In the genomic region with DNA sequence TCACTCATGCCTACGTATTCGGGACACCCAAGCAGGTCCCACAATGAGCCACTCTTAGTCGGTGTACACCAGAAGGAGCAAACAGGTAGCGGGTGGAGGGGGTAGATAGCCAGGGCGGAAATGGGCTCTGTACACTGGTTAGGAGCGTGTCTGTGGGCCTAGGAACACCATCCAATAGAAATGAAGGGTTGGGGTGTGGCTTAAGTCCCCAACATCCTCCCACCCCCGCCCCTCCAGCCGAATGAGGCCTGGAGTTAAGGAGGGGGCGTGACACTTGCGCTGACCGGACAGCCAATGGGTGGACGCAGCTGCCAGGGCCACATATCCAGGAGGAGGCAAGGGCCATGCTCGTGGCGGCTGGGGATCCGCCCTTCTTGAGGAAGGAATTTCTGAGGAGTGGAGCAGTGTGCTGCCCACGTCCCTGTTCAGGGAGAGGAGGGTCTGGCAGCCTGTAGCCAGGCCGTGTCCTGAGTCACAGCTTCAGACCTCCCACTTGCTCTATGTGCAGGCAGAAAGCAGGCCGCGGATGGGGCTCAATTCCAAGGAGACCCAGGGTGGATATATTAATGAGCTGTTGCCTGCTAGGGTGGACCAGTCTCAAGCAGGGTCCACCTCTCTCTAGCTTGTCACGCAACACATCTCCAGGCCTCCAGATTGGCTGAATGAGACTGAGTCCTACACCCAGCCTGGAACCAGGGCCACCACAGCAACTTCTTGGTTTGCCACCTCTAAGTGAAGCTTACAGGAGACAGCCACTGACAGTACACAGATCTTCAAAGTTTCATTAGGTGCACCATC, we compare ENCODE assay signal across 8 mouse cellular contexts. TPM values are rescaled to one million over a fixed set of nuclear protein-coding genes. Genes with fewer than 3 reads are reported as not detected.
A peak's percentile ranks its signal among the peaks of the same experiment; 100 is the strongest.
DNase-seq lines count a peak whose midpoint lies in the region; ATAC-seq and TF ChIP-seq lines count a peak whose summit lies in the region.

No protein-coding gene starts in this region.

- no peak overlapping the region for H3K27ac ChIP-seq in ES-Bruce4 (ENCODE audit: insufficient read depth, low read length)
- H3K27ac ChIP-seq in hindbrain, embryonic 11.5 days (ENCODE audit: low read depth, low read length): no peak overlapping the region
- H3K27ac ChIP-seq in limb, embryonic 15.5 days: peak overlapping the region; percentile 79
- H3K27ac ChIP-seq in midbrain, embryonic 15.5 days: no peak overlapping the region

- H3K9me3 ChIP-seq in ES-Bruce4 (replicated peaks; ENCODE audit: control insufficient read depth, insufficient read depth, low read length, poor library complexity, severe bottlenecking): no peaks in the 10 kb centered on the region
- no peaks in the 10 kb centered on the region for H3K9me3 ChIP-seq in hindbrain, embryonic 11.5 days (ENCODE audit: control insufficient read depth, low read length)
- no peaks in the 10 kb centered on the region for H3K9me3 ChIP-seq in limb, embryonic 15.5 days
- no peaks in the 10 kb centered on the region for H3K9me3 ChIP-seq in midbrain, embryonic 15.5 days

- TF ChIP-seq POLR2A in ES-Bruce4 (IDR thresholded peaks at IDR 0.05; ENCODE audit: insufficient read depth, low read length): peak; percentile 7

- peak overlapping the region; percentile 48 for H3K4me2 ChIP-seq in hindbrain, embryonic 11.5 days (replicated peaks; ENCODE audit: low read depth, low read length)
- H3K4me2 ChIP-seq in limb, embryonic 15.5 days: peak overlapping the region; percentile 40
- H3K4me2 ChIP-seq in midbrain, embryonic 15.5 days: peak overlapping the region; percentile 52

- TF ChIP-seq EP300 in ES-Bruce4 (IDR thresholded peaks at IDR 0.05; ENCODE audit: insufficient read depth, low read depth, low read length): no peak

- no peak overlapping the region for H3K9ac ChIP-seq in ES-Bruce4 (ENCODE audit: low read depth, poor library complexity, severe bottlenecking)
- H3K9ac ChIP-seq in hindbrain, embryonic 11.5 days (ENCODE audit: low read depth, low read length): no peak overlapping the region
- H3K9ac ChIP-seq in limb, embryonic 15.5 days: no peak overlapping the region
- no peak overlapping the region for H3K9ac ChIP-seq in midbrain, embryonic 15.5 days

- DNase-seq in cerebellum, adult 9-10 months: peak; percentile 90
- peak; percentile 78 for DNase-seq in forelimb bud, embryonic 11.5 days (ENCODE audit: low read depth, low spot score)
- DNase-seq in hindbrain, embryonic 11.5 days (ENCODE audit: low spot score): peak; percentile 78
- no peak for DNase-seq in frontal cortex, adult 2 months (ENCODE audit: extremely low spot score in 1 of 2, low spot score in 1 of 2)
- DNase-seq in spleen, postnatal 14 days (ENCODE audit: low spot score in 2 of 2): no peak

- peak; percentile 92 for ATAC-seq in hindbrain, embryonic 11.5 days (ENCODE audit: low FRiP score)
- peak; percentile 81 for ATAC-seq in limb, embryonic 15.5 days (ENCODE audit: insufficient number of reproducible peaks, low FRiP score, low TSS enrichment, low read depth)
- ATAC-seq in midbrain, embryonic 15.5 days (replicated peaks): peak; percentile 86

- 7% methylated on average over 20 of the region's 20 CpGs for WGBS in hindbrain, embryonic 11.5 days
- 6% methylated on average over 20 of the region's 20 CpGs for WGBS in limb, embryonic 15.5 days
- WGBS in midbrain, embryonic 15.5 days: 7% methylated on average over 20 of the region's 20 CpGs

- no peak for TF ChIP-seq CTCF in ES-Bruce4 (IDR thresholded peaks at IDR 0.05; ENCODE audit: low read depth, low read length)

- H3K4me3 ChIP-seq in ES-Bruce4 (ENCODE audit: low read depth, low read length): peak overlapping the region; percentile 14
- no peak overlapping the region for H3K4me3 ChIP-seq in hindbrain, embryonic 11.5 days (ENCODE audit: low read depth, low read length)
- H3K4me3 ChIP-seq in limb, embryonic 15.5 days: peak overlapping the region; percentile 27
- H3K4me3 ChIP-seq in midbrain, embryonic 15.5 days: peak overlapping the region; percentile 22; the same call in 1 of the 2 replicates

- no peaks in the 10 kb centered on the region for H3K27me3 ChIP-seq in ES-Bruce4 (ENCODE audit: control insufficient read depth, insufficient read depth, low read length, poor library complexity, severe bottlenecking)
- H3K27me3 ChIP-seq in hindbrain, embryonic 11.5 days (ENCODE audit: control insufficient read depth, insufficient read depth, low read length): no peaks in the 10 kb centered on the region
- H3K27me3 ChIP-seq in limb, embryonic 15.5 days: no peaks in the 10 kb centered on the region
- H3K27me3 ChIP-seq in midbrain, embryonic 15.5 days (replicated peaks): no peaks in the 10 kb centered on the region

- no peaks in the 10 kb centered on the region for H3K36me3 ChIP-seq in ES-Bruce4 (ENCODE audit: control insufficient read depth, insufficient read depth, low read length, poor library complexity, severe bottlenecking)
- H3K36me3 ChIP-seq in hindbrain, embryonic 11.5 days (ENCODE audit: control insufficient read depth, insufficient read depth, low read length): no peaks in the 10 kb centered on the region
- H3K36me3 ChIP-seq in limb, embryonic 15.5 days: no peaks in the 10 kb centered on the region
- H3K36me3 ChIP-seq in midbrain, embryonic 15.5 days (replicated peaks): no peaks in the 10 kb centered on the region

- H3K4me1 ChIP-seq in ES-Bruce4 (ENCODE audit: control insufficient read depth, insufficient read depth, low read length): peaks cover 2% of the 10 kb centered on the region
- no peaks in the 10 kb centered on the region for H3K4me1 ChIP-seq in hindbrain, embryonic 11.5 days (replicated peaks; ENCODE audit: control insufficient read depth, insufficient read depth, low read length)
- H3K4me1 ChIP-seq in limb, embryonic 15.5 days: peaks cover 41% of the 10 kb centered on the region
- peaks cover 9% of the 10 kb centered on the region for H3K4me1 ChIP-seq in midbrain, embryonic 15.5 days

RNA-seq across cellular contexts. Expression of gene Mrgprf, which starts 2.1 kb away (rescaled TPM):
- not detected in 2 replicates for polyA plus RNA-seq in ES-Bruce4 (2011; ENCODE audit: insufficient read depth, insufficient read length, low read depth, missing spikeins)
- polyA plus RNA-seq in hindbrain, embryonic 11.5 days (2014; fragmentation: Nextera tagmentation; extraction: Ambion mirVana): 0.26 and 0.47 TPM in 2 replicates
- polyA plus RNA-seq in limb, embryonic 15.5 days (2015; fragmentation: Nextera tagmentation; extraction: Ambion mirVana): 10.8 and 15.3 TPM in 2 replicates
- polyA plus RNA-seq in midbrain, embryonic 15.5 days (2015; fragmentation: Nextera tagmentation; extraction: Ambion mirVana): 4.5 and 6.1 TPM in 2 replicates
- polyA plus RNA-seq in frontal cortex, adult 2 months (2012; rRNA removed): 1.8 and 2.5 TPM in 2 replicates

RNA-seq across cellular contexts. Expression of gene Mrgprd, which starts 11.9 kb away (rescaled TPM):
- not detected in 2 replicates for polyA plus RNA-seq in ES-Bruce4 (2011; ENCODE audit: insufficient read depth, insufficient read length, low read depth, missing spikeins)
- not detected in 2 replicates for polyA plus RNA-seq in hindbrain, embryonic 11.5 days (2014; fragmentation: Nextera tagmentation; extraction: Ambion mirVana)
- polyA plus RNA-seq in limb, embryonic 15.5 days (2015; fragmentation: Nextera tagmentation; extraction: Ambion mirVana): not detected in 2 replicates
- polyA plus RNA-seq in midbrain, embryonic 15.5 days (2015; fragmentation: Nextera tagmentation; extraction: Ambion mirVana): not detected in 2 replicates
- not detected in 2 replicates for polyA plus RNA-seq in frontal cortex, adult 2 months (2012; rRNA removed)

RNA-seq across cellular contexts. Expression of gene Tpcn2, which starts 18.9 kb away (rescaled TPM):
- polyA plus RNA-seq in ES-Bruce4 (2011; ENCODE audit: insufficient read depth, insufficient read length, low read depth, missing spikeins): 11.0 and 11.9 TPM in 2 replicates
- polyA plus RNA-seq in hindbrain, embryonic 11.5 days (2014; fragmentation: Nextera tagmentation; extraction: Ambion mirVana): 2.1 and 3.7 TPM in 2 replicates
- polyA plus RNA-seq in limb, embryonic 15.5 days (2015; fragmentation: Nextera tagmentation; extraction: Ambion mirVana): 10.8 and 11.2 TPM in 2 replicates
- polyA plus RNA-seq in midbrain, embryonic 15.5 days (2015; fragmentation: Nextera tagmentation; extraction: Ambion mirVana): 2.9 and 3.2 TPM in 2 replicates
- polyA plus RNA-seq in frontal cortex, adult 2 months (2012; rRNA removed): 7.2 and 8.2 TPM in 2 replicates

Comparison
In these comparisons a context has a peak if more than half of its experiments do, and no peak if none do; other contexts are left out.
1. DNase-seq: peak in cerebellum, adult 9-10 months (single experiment), forelimb bud, embryonic 11.5 days (single experiment) and hindbrain, embryonic 11.5 days (single experiment); none in frontal cortex, adult 2 months (0 of 2) and spleen, postnatal 14 days (0 of 2).
2. Peak in every context shown above with its lines, with median percentiles within 50 percentile points of each other: ATAC-seq and H3K4me2 ChIP-seq.